Mouse (Mus musculus) myocyte (in vitro differentiated cells): ENCODE measurements around the gene Hist2h2be. TPM values are rescaled to one million over a fixed set of nuclear protein-coding genes. Genes with fewer than 3 reads are reported as not detected.
"Not testable (repeated sequence)": the region's sequence is repeated elsewhere in the genome, so short reads cannot be mapped to it uniquely, and the experiment has no call there.

Experiments
- H3K27me3 ChIP-seq: one replicate; pipeline ENCODE4 v1.6.1; 2011; ENCODE audit not compliant: control insufficient read depth, insufficient read depth, insufficient read length
- H3K36me3 ChIP-seq: one replicate; pipeline ENCODE4 v1.6.1; 2011; ENCODE audit not compliant: control insufficient read depth, insufficient read depth
- H3K4me2 ChIP-seq: one replicate; pipeline ENCODE4 v1.6.1; 2011; ENCODE audit warnings: low read depth, control low read depth
- H3K4me3 ChIP-seq: one replicate; pipeline ENCODE4 v1.5.1; 2011; ENCODE audit warnings: mild to moderate bottlenecking, control low read depth, moderate library complexity
- H3K79me2 ChIP-seq: one replicate; pipeline ENCODE4 v1.6.1; 2011; ENCODE audit not compliant: control insufficient read depth, insufficient read depth
- H3ac ChIP-seq: one replicate; pipeline ENCODE4 v1.6.1; 2011; ENCODE audit not compliant: control insufficient read depth, insufficient read length
- CEBPB ChIP-seq: IDR thresholded peaks from 2 replicates; pipeline ENCODE4 v1.6.1; 2011; ENCODE audit warnings: mild to moderate bottlenecking, moderate library complexity; ENCODE audit not compliant: poor library complexity, insufficient read depth, severe bottlenecking
- E2F4 ChIP-seq: IDR thresholded peaks from one replicate; pipeline ENCODE4 v1.6.1; 2011; ENCODE audit warnings: mild to moderate bottlenecking, control low read depth, moderate library complexity; ENCODE audit not compliant: insufficient read depth
- MAX ChIP-seq: IDR thresholded peaks from one replicate; pipeline ENCODE4 v1.6.1; 2011; ENCODE audit warnings: low read depth, mild to moderate bottlenecking, control low read depth
- MYOD1 ChIP-seq, 3 experiments: IDR thresholded peaks; one replicate each; pipeline ENCODE4 v1.6.1; 2011; ENCODE audit warnings: control low read depth in 2 of 3, low read depth in 2 of 3, mild to moderate bottlenecking in 2 of 3, moderate library complexity in 1 of 3; ENCODE audit not compliant: insufficient read length in 2 of 3, control insufficient read depth in 1 of 3
- MYOG ChIP-seq, 3 experiments: IDR thresholded peaks; one replicate each; pipeline ENCODE4 v1.6.1; 2011; ENCODE audit warnings: control low read depth in 2 of 3, low read depth in 2 of 3, mild to moderate bottlenecking in 2 of 3; ENCODE audit not compliant: insufficient read length in 2 of 3, control insufficient read depth in 1 of 3, insufficient read depth in 1 of 3
- POLR2A ChIP-seq: IDR thresholded peaks from one replicate; pipeline ENCODE4 v1.6.1; 2011; ENCODE audit warnings: low read depth, mild to moderate bottlenecking, control low read depth, moderate library complexity; ENCODE audit not compliant: insufficient read length
- POLR2AphosphoS2 ChIP-seq: IDR thresholded peaks from one replicate; pipeline ENCODE4 v1.6.1; 2011; ENCODE audit warnings: low read depth, control low read depth; ENCODE audit not compliant: insufficient read length
- REST ChIP-seq: IDR thresholded peaks from one replicate; pipeline ENCODE4 v1.6.1; 2011; ENCODE audit warnings: mild to moderate bottlenecking, control low read depth, moderate library complexity; ENCODE audit not compliant: insufficient read depth, insufficient read length
- SRF ChIP-seq: IDR thresholded peaks from one replicate; pipeline ENCODE4 v1.6.1; 2011; ENCODE audit warnings: low read depth; ENCODE audit not compliant: control insufficient read depth, insufficient read length
- TCF12 ChIP-seq: IDR thresholded peaks from one replicate; pipeline ENCODE4 v1.6.1; 2011; ENCODE audit warnings: mild to moderate bottlenecking, control low read depth; ENCODE audit not compliant: poor library complexity, insufficient read depth, severe bottlenecking
- TCF3 ChIP-seq: IDR thresholded peaks from one replicate; pipeline ENCODE4 v1.6.1; 2011; ENCODE audit warnings: low read depth, control low read depth; ENCODE audit not compliant: insufficient read length
- USF1 ChIP-seq: IDR thresholded peaks from one replicate; pipeline ENCODE4 v1.6.1; 2011; ENCODE audit warnings: low read depth, mild to moderate bottlenecking, control low read depth, moderate library complexity
- polyA plus RNA-seq: library from polyadenylated mRNA; unstranded; fragments of >200 nt; fragmentation: generic; extraction: Trizol; gene quantifications from one replicate; pipeline ENCODE4 v1.2.1, GENCODE M21; 2012; ENCODE audit warnings: missing spikeins

The Hist2h2be gene
- polyA plus RNA-seq, 1 experiment: 2.2 TPM

DNA sequence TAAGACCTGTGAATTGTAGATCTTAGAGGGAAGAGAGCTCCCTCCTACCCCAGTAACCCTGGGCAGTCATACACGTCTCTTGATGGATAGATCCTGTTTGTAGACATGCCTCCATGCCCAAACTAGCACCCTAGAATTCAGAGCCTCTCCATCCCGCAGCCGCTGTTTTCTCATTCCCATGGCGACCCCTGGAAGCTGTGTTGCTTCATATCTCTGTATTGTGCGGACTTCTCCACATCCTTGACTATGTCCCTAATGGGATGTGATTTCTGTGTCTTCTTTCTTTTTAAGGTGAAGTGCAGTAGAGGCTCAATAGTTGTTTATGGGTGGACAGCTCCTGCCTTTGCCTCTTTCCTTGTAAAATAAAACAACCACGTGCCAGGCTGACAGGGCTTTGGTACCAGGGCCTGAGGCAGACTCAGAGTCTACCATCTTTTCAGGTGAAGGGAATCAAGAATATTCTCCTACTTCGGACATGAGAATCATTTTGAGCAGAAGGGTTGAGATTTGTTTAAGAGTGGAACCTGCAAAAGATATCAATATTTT is 43.6 kb downstream of the Hist2h2be start:
- H3ac ChIP-seq: no peak overlapping the region
- H3K27me3 ChIP-seq: no peaks in the 10 kb centered on the region
- peak overlapping the region; percentile 85 for H3K4me2 ChIP-seq
- peak overlapping the region; percentile 47 for H3K4me3 ChIP-seq
- H3K79me2 ChIP-seq: no peaks in the 10 kb centered on the region
- H3K36me3 ChIP-seq: no peaks in the 10 kb centered on the region
- no peak for TF ChIP-seq CEBPB
- TF ChIP-seq USF1: no peak
- no peak for TF ChIP-seq MYOD1 (IDR thresholded peaks at IDR 0.05; ENCODE audit: control insufficient read depth in 1 of 3, insufficient read length in 2 of 3, low read depth in 2 of 3)
- TF ChIP-seq POLR2AphosphoS2: no peak
- no peak for TF ChIP-seq SRF
- no peak for TF ChIP-seq E2F4
- no peak for TF ChIP-seq POLR2A
- TF ChIP-seq TCF12: no peak

DNA sequence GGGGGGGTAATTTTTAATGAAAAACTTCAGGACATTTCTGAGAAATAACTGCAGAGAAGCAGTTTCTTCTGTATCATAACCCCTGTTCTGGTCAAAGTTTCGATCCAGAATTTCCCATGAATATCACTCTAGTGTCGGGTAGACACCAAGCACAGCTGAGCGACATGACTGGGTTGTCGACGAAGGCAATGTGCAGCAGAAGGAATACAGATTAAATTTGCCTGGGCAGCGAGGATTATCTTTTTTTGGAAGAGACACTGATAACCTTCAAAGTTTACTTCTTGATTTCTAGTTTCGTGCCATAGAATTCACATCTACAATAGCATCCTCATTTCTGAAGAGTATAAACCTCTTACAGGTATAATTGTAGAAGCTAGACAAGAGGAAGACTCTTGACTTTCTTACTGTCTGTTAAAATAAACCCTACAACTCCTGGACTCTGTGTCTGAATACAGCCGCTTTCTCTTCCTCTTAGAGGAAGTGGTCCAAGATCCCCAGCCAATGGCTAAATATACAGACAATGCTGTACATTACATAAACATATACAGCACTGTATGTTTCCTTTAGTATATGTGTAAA is 45.3 kb downstream of the Hist2h2be start:
- Histone ChIP-seq H3K4me3 (no peak overlapping the region), H3K79me2 (no peaks in the 10 kb centered on the region), H3K4me2 (no peak overlapping the region), H3ac (no peak overlapping the region), H3K36me3 (no peaks in the 10 kb centered on the region), H3K27me3 (no peaks in the 10 kb centered on the region)
- TF ChIP-seq CEBPB (no peak), MAX (no peak), E2F4 (no peak)

DNA sequence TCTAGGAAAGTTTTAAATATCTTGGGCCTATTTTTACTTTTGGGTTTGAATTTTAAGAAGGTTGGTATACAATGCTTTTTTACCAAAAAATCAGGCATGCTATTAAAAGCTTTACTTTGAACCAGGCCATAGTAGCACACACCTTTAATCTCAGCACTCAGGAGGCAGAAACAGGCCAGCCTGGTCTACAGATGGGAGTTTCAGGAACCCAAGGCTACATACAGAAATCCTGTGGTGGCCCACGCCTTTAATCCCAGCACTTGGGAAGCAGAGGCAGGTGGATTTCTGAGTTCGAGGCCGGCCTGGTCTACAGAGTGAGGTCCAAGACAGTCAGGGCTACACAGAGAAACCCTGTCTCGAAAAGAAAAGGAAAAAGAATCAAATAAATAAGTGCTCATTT is 46.6 kb downstream of the Hist2h2be start:
- H3K27me3 ChIP-seq: no peaks in the 10 kb centered on the region
- peak overlapping the region; percentile 82 for H3K4me2 ChIP-seq
- no peaks in the 10 kb centered on the region for H3K36me3 ChIP-seq
- H3K4me3 ChIP-seq: peak overlapping the region; percentile 46
- no peaks in the 10 kb centered on the region for H3K79me2 ChIP-seq
- TF ChIP-seq CEBPB (no peak), POLR2A (no peak), SRF (no peak), REST (no peak), TCF3 (no peak), TCF12 (no peak), MAX (no peak), E2F4 (no peak), MYOD1 (IDR thresholded peaks at IDR 0.05; ENCODE audit: control insufficient read depth in 1 of 3, insufficient read length in 2 of 3, low read depth in 2 of 3) (no peak)
- H3ac ChIP-seq: no peak overlapping the region

DNA sequence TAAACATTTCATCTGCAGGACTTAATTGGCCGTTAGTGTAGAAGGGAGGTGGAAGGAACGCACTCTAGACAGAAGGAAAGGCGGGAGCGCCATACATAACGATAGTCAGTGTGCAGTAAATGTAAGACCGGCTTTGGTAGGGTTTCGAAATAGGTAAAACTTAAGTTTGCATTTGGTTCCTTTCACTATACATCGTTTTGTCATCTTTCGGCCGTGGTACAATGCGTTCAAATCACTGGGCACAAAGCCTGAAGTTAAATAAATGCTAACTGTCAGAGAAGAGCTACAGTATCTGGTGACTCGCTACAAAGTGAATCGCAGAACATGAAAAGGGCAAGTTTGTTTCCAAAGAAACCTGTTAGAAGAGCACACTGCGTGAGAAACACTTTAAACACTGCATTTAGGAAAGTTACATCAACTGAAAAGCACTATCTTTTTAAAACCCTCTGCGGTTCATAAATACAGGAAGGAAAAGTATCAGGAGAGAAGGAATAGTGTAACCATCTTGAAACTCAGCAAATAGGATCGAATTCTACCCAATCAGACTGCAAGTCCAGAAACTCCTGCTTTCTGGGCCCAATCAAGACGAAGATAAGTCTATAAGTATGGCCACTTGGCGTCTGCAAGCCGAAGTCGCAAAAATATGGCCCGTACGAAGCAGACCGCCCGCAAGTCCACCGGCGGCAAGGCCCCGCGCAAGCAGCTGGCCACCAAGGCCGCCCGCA is 47.3 kb downstream of the Hist2h2be start, which contains the start of gene Hist2h3b:
Gene Hist2h3b (plus strand): TSS at position 604 of the 725 bp plus-strand sequence.
- TF ChIP-seq MAX: no peak
- TF ChIP-seq TCF12: no peak
- TF ChIP-seq POLR2AphosphoS2: peak; percentile 92
- no peak for TF ChIP-seq MYOG (IDR thresholded peaks at IDR 0.05; ENCODE audit: control insufficient read depth in 1 of 3, insufficient read depth in 1 of 3, insufficient read length in 2 of 3, low read depth in 2 of 3)
- peak; percentile 85 for TF ChIP-seq POLR2A
- TF ChIP-seq TCF3: no peak
- 0 out of 2 replicates have a peak, but pooled peaks have one; percentile 40 for TF ChIP-seq CEBPB
- TF ChIP-seq SRF: no peak
- no peak for TF ChIP-seq MYOD1 (IDR thresholded peaks at IDR 0.05; ENCODE audit: control insufficient read depth in 1 of 3, insufficient read length in 2 of 3, low read depth in 2 of 3)
- TF ChIP-seq USF1: no peak
- Histone ChIP-seq H3K79me2 (no peaks in the 10 kb centered on the region), H3ac (peak within 1 kb of the TSS; percentile 46), H3K4me3 (peak within 1 kb of the TSS; percentile 46), H3K4me2 (peak within 1 kb of the TSS; percentile 82), H3K27me3 (no peaks in the 10 kb centered on the region), H3K36me3 (no peaks in the 10 kb centered on the region)

DNA sequence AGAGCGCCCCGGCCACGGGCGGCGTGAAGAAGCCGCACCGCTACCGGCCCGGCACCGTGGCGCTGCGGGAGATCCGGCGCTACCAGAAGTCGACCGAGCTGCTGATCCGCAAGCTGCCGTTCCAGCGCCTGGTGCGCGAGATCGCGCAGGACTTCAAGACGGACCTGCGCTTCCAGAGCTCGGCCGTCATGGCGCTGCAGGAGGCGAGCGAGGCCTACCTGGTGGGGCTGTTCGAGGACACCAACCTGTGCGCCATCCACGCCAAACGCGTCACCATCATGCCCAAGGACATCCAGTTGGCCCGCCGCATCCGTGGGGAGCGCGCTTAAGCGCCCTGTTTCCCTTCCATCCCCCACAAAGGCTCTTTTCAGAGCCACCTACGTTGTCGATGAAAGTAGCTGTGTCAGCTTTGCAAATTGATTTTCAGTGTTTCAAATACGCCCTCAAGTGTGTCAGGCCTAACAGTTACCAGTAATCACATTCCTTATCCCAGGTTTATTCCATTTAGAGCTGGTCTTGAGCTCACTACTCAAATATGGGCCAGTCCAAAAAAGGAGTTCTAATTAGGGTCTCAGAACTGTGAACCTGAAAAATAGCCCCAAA is 48.0 kb downstream of the Hist2h2be start:
- not testable (repeated sequence) for H3K27me3 ChIP-seq, H3K36me3 ChIP-seq, H3K79me2 ChIP-seq
- Histone ChIP-seq H3K4me2 (peak overlapping the region; percentile 82), H3K4me3 (peak overlapping the region; percentile 46), H3ac (peak overlapping the region; percentile 46)
- peak; percentile 84 for TF ChIP-seq POLR2A
- peak; percentile 90 for TF ChIP-seq POLR2AphosphoS2
